Mouse (Mus musculus): ENCODE data around the gene Pcca. TPM values are rescaled to one million over a fixed set of nuclear protein-coding genes. Genes with fewer than 3 reads are reported as not detected.

Pcca gene
- polyA plus RNA-seq, 1 experiment, result 7.2 TPM

DNA sequence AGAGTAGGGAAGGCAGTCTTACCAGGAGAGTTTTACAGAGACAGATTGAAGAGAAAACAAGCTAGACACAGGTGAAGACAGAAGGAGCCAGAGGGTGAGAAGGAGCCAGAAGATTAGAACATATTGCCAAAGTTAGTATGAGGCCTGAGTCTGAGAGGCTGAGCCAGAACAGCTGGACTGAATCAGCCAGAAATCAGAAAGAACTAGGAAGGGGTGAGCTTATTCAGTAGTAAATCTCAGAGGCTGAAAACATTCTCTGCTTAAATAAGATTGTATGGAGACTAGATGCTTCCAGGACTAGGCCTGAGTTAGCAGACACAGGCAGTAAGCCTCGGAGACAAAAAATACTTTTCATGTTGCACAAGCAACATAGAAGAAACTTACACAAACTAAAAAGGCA lies 325.7 kb downstream of the Pcca start:
- no peak overlapping the region for H3K4me3 ChIP-seq (ENCODE audit: control insufficient read depth, insufficient read depth, low read length)
- no peak overlapping the region for H3K27ac ChIP-seq (ENCODE audit: control insufficient read depth, insufficient read depth, low read length)
- no peaks in the 10 kb centered on the region for H3K36me3 ChIP-seq (ENCODE audit: control insufficient read depth, insufficient read depth, low read length)
- H3K4me1 ChIP-seq (replicated peaks; ENCODE audit: control insufficient read depth, insufficient read depth, low read length), result no peaks in the 10 kb centered on the region
- no peaks in the 10 kb centered on the region for H3K27me3 ChIP-seq (ENCODE audit: control insufficient read depth, insufficient read depth, low read length)
- no peak for DNase-seq
- TF ChIP-seq POLR2A (IDR thresholded peaks at IDR 0.05; ENCODE audit: control insufficient read depth, extremely low read depth, insufficient read depth, low read length, poor library complexity), result no peak
- TF ChIP-seq CTCF (IDR thresholded peaks at IDR 0.05; ENCODE audit: borderline replicate concordance, control insufficient read depth, extremely low read depth, insufficient read depth, low read length, poor library complexity), result no peak
- 98% methylated on average over 1 of the region's 1 CpGs for WGBS

- H3K36me3 ChIP-seq (ENCODE audit: control insufficient read depth, insufficient read depth, low read length), result no peaks in the 10 kb centered on the region
- no peak for TF ChIP-seq CTCF (IDR thresholded peaks at IDR 0.05; ENCODE audit: borderline replicate concordance, control insufficient read depth, extremely low read depth, insufficient read depth, low read length, poor library complexity)
- no peak for TF ChIP-seq POLR2A (IDR thresholded peaks at IDR 0.05; ENCODE audit: control insufficient read depth, extremely low read depth, insufficient read depth, low read length, poor library complexity)
- H3K4me1 ChIP-seq (replicated peaks; ENCODE audit: control insufficient read depth, insufficient read depth, low read length), result no peaks in the 10 kb centered on the region
- H3K4me3 ChIP-seq (ENCODE audit: control insufficient read depth, insufficient read depth, low read length), result no peak overlapping the region
- DNase-seq, result no peak
- no peak overlapping the region for H3K27ac ChIP-seq (ENCODE audit: control insufficient read depth, insufficient read depth, low read length)
- WGBS, result 91% methylated on average over 4 of the region's 4 CpGs
- H3K27me3 ChIP-seq (ENCODE audit: control insufficient read depth, insufficient read depth, low read length), result no peaks in the 10 kb centered on the region
Measured at GRCm38 (mm10) chr14:122862623-122863022, 328.5 kb downstream of the Pcca start.

GRCm38 (mm10) chr14:122865462-122866129 lies 331.5 kb downstream of the Pcca start:
- 93% methylated on average over 4 of the region's 4 CpGs for WGBS
- Histone ChIP-seq H3K4me3 (ENCODE audit: control insufficient read depth, insufficient read depth, low read length) (no peak overlapping the region), H3K27ac (ENCODE audit: control insufficient read depth, insufficient read depth, low read length) (no peak overlapping the region), H3K27me3 (ENCODE audit: control insufficient read depth, insufficient read depth, low read length) (no peaks in the 10 kb centered on the region), H3K4me1 (replicated peaks; ENCODE audit: control insufficient read depth, insufficient read depth, low read length) (no peaks in the 10 kb centered on the region), H3K36me3 (ENCODE audit: control insufficient read depth, insufficient read depth, low read length) (no peaks in the 10 kb centered on the region)
- no peak for TF ChIP-seq POLR2A (IDR thresholded peaks at IDR 0.05; ENCODE audit: control insufficient read depth, extremely low read depth, insufficient read depth, low read length, poor library complexity)
- no peak for TF ChIP-seq CTCF (IDR thresholded peaks at IDR 0.05; ENCODE audit: borderline replicate concordance, control insufficient read depth, extremely low read depth, insufficient read depth, low read length, poor library complexity)
- DNase-seq, result no peak

DNA sequence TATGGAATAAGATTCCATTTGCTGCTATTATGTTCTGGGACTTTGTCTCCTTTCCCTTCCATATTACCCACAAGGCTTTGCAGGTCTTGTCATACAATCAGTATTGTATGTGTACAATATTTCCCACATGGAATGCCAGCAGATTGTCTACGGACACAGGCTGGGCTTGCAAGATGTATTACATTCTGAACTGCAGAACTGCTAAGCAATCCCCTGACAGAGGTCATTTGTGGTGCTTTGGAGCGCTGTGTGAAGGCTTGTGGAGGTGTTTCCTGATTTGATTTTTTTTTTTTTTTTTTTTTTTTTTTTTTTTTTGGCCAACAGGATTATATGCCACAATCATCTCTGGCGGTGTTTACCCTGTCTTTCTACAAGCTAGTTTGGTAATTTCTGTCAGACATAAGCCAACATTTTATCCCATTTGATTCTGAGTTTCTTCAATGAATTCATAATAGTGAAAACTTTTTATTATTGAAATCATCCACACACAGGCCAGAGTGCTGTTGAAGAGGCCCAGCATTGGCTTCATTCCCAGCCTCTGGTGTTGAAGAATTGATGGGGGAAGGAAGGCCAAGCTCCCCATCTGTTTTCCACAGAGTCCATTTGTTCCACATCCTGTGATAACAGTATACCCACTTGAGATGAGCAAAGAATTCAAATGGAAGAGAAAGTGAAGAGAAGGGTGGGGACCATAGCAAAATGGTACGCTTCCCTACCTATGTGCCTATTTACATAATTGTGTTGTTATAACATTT lies 333.6 kb downstream of the Pcca start:
- no peaks in the 10 kb centered on the region for H3K27me3 ChIP-seq (ENCODE audit: control insufficient read depth, insufficient read depth, low read length)
- 96% methylated on average over 4 of the region's 4 CpGs for WGBS
- no peak overlapping the region for H3K4me3 ChIP-seq (ENCODE audit: control insufficient read depth, insufficient read depth, low read length)
- TF ChIP-seq POLR2A (IDR thresholded peaks at IDR 0.05; ENCODE audit: control insufficient read depth, extremely low read depth, insufficient read depth, low read length, poor library complexity), result no peak
- TF ChIP-seq CTCF (IDR thresholded peaks at IDR 0.05; ENCODE audit: borderline replicate concordance, control insufficient read depth, extremely low read depth, insufficient read depth, low read length, poor library complexity), result no peak
- DNase-seq, result no peak
- H3K36me3 ChIP-seq (ENCODE audit: control insufficient read depth, insufficient read depth, low read length), result no peaks in the 10 kb centered on the region
- H3K4me1 ChIP-seq (replicated peaks; ENCODE audit: control insufficient read depth, insufficient read depth, low read length), result no peaks in the 10 kb centered on the region
- no peak overlapping the region for H3K27ac ChIP-seq (ENCODE audit: control insufficient read depth, insufficient read depth, low read length)

DNA sequence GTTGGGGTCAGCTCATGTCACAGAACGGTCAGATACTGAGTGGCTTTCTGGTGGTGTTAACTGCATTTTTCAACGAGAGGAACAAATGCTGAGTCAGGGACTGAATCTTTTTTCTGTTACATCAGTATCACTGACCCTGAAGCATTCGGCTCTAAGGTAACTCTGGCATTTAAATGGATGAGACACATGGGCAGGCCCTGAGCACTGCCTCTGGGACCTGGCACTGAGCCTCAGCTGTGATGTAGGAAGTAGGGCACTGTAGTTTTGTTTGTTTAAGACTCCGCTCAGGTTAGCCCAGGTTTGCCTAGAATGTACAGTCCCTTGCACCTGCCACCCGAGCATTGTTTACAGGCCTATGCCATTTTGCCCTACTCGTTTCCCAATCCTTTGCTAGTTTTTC lies 335.7 kb downstream of the Pcca start:
- H3K4me3 ChIP-seq (ENCODE audit: control insufficient read depth, insufficient read depth, low read length), result no peak overlapping the region
- H3K36me3 ChIP-seq (ENCODE audit: control insufficient read depth, insufficient read depth, low read length), result no peaks in the 10 kb centered on the region
- H3K4me1 ChIP-seq (replicated peaks; ENCODE audit: control insufficient read depth, insufficient read depth, low read length), result no peaks in the 10 kb centered on the region
- 89% methylated on average over 6 of the region's 6 CpGs for WGBS
- TF ChIP-seq CTCF (IDR thresholded peaks at IDR 0.05; ENCODE audit: borderline replicate concordance, control insufficient read depth, extremely low read depth, insufficient read depth, low read length, poor library complexity) (no peak), POLR2A (IDR thresholded peaks at IDR 0.05; ENCODE audit: control insufficient read depth, extremely low read depth, insufficient read depth, low read length, poor library complexity) (no peak)
- H3K27ac ChIP-seq (ENCODE audit: control insufficient read depth, insufficient read depth, low read length), result no peak overlapping the region
- H3K27me3 ChIP-seq (ENCODE audit: control insufficient read depth, insufficient read depth, low read length), result no peaks in the 10 kb centered on the region
- DNase-seq, result no peak

DNA sequence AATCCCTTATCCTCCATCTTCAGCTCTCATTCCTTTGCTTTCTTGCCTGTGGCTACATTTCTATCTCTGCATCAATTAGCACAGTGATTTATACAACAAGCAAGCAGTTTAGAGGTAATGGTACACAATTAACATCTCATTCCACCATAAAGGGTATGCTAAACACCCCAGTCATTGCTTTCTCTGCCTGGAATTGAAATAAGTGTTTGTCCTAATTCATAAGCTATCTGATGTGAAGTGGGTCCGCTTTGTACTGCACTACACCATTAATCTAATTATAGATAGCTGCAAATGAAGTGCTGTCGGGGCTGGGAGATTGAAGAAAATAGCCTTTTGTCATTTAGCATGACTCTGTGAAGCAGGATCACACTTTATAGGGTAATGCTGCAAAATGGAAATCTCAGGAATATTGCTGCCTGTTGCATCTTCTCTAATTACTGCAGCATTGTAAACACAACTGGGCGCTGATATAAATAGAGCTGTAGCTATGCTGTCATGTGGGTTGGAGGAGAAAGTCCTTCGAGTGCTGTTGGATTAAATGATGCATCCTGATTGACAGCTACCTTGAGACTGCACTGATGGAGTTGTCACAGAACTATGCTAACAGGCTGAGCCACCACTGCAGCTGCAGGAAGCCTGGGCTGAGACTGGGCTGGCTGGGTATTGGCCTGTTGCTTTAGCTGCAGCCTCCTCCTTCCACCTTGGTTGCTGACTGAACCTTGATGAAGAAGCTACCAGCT lies 337.9 kb downstream of the Pcca start:
- H3K27me3 ChIP-seq (ENCODE audit: control insufficient read depth, insufficient read depth, low read length), result no peaks in the 10 kb centered on the region
- H3K4me3 ChIP-seq (ENCODE audit: control insufficient read depth, insufficient read depth, low read length), result no peak overlapping the region
- TF ChIP-seq POLR2A (IDR thresholded peaks at IDR 0.05; ENCODE audit: control insufficient read depth, extremely low read depth, insufficient read depth, low read length, poor library complexity) (no peak), CTCF (IDR thresholded peaks at IDR 0.05; ENCODE audit: borderline replicate concordance, control insufficient read depth, extremely low read depth, insufficient read depth, low read length, poor library complexity) (no peak)
- DNase-seq, result no peak
- no peak overlapping the region for H3K27ac ChIP-seq (ENCODE audit: control insufficient read depth, insufficient read depth, low read length)
- H3K4me1 ChIP-seq (replicated peaks; ENCODE audit: control insufficient read depth, insufficient read depth, low read length), result no peaks in the 10 kb centered on the region
- H3K36me3 ChIP-seq (ENCODE audit: control insufficient read depth, insufficient read depth, low read length), result no peaks in the 10 kb centered on the region
- 86% methylated on average over 4 of the region's 4 CpGs for WGBS

Measured in thymus, adult 2 months (tissue).